Mouse (Mus musculus) ES-CJ7 (cell line): Measurements from ENCODE around the gene Clock.

Experiments used
- DNase-seq: peaks from one replicate; pipeline ENCODE4 v3.0.0; 2011; ENCODE audit warnings: low read depth, low spot score

Gene Clock

GRCm38 (mm10) chr5:76283890-76284289 lies 20.7 kb downstream of the Clock start:
- no peak for DNase-seq

- DNase-seq, result no peak
These were observed 29.6 kb downstream of the Clock start for GRCm38 (mm10) chr5:76274977-76275376.

GRCm38 (mm10) chr5:76250948-76251347 lies 53.6 kb downstream of the Clock start:
- no peak for DNase-seq

- no peak for DNase-seq
These were observed 58.1 kb downstream of the Clock start for GRCm38 (mm10) chr5:76246539-76246938.

GRCm38 (mm10) chr5:76245419-76245818 lies 59.2 kb downstream of the Clock start:
- no peak for DNase-seq

GRCm38 (mm10) chr5:76244430-76244829 lies 60.2 kb downstream of the Clock start:
- DNase-seq, result no peak

GRCm38 (mm10) chr5:76243929-76244328 lies 60.7 kb downstream of the Clock start:
- DNase-seq, result no peak

- DNase-seq, result no peak
These were observed 61.3 kb downstream of the Clock start for GRCm38 (mm10) chr5:76243274-76243673.

GRCm38 (mm10) chr5:76231171-76231855 lies 73.3 kb downstream of the Clock start:
- DNase-seq, result peak; percentile 56

GRCm38 (mm10) chr5:76216691-76217090 lies 87.9 kb downstream of the Clock start:
- no peak for DNase-seq

GRCm38 (mm10) chr5:76208066-76208465 lies 96.5 kb downstream of the Clock start:
- DNase-seq, result no peak

- DNase-seq, result no peak
These were observed 98.7 kb downstream of the Clock start for GRCm38 (mm10) chr5:76205886-76206285.

- no peak for DNase-seq
These were observed 101.4 kb downstream of the Clock start for GRCm38 (mm10) chr5:76203171-76203570.

GRCm38 (mm10) chr5:76199346-76199745 lies 105.2 kb downstream of the Clock start:
- DNase-seq, result no peak

- peak; percentile 27 for DNase-seq
These were observed 110.1 kb downstream of the Clock start for GRCm38 (mm10) chr5:76194377-76194945.

GRCm38 (mm10) chr5:76193075-76193474 lies 111.5 kb downstream of the Clock start:
- DNase-seq, result no peak

- no peak for DNase-seq
These were observed 114.0 kb downstream of the Clock start for GRCm38 (mm10) chr5:76190609-76191008.

- no peak for DNase-seq
These were observed 116.7 kb downstream of the Clock start for GRCm38 (mm10) chr5:76187885-76188284.

GRCm38 (mm10) chr5:76184286-76185080 lies 120.1 kb downstream of the Clock start:
- DNase-seq, result peak; percentile 79

- DNase-seq, result peak; percentile 90
These were observed 120.8 kb downstream of the Clock start, which contains the start of gene Tmem165 for GRCm38 (mm10) chr5:76183750-76184261. Gene Tmem165, plus strand, starts transcription at chr5:76183880.

GRCm38 (mm10) chr5:76183043-76183749 lies 121.4 kb downstream of the Clock start:
- no peak for DNase-seq

- no peak for DNase-seq
These were observed 122.3 kb downstream of the Clock start for GRCm38 (mm10) chr5:76182326-76182725.
